Mouse (Mus musculus): Measurements from ENCODE around the gene Tdrd3. TPM values are rescaled to one million over a fixed set of nuclear protein-coding genes. Genes with fewer than 3 reads are reported as not detected.

The Tdrd3 gene
- 2.7 TPM in 1 of 2 replicates, not detected in the other for polyA plus RNA-seq (2012; ENCODE audit: insufficient read depth, low replicate concordance)

DNA sequence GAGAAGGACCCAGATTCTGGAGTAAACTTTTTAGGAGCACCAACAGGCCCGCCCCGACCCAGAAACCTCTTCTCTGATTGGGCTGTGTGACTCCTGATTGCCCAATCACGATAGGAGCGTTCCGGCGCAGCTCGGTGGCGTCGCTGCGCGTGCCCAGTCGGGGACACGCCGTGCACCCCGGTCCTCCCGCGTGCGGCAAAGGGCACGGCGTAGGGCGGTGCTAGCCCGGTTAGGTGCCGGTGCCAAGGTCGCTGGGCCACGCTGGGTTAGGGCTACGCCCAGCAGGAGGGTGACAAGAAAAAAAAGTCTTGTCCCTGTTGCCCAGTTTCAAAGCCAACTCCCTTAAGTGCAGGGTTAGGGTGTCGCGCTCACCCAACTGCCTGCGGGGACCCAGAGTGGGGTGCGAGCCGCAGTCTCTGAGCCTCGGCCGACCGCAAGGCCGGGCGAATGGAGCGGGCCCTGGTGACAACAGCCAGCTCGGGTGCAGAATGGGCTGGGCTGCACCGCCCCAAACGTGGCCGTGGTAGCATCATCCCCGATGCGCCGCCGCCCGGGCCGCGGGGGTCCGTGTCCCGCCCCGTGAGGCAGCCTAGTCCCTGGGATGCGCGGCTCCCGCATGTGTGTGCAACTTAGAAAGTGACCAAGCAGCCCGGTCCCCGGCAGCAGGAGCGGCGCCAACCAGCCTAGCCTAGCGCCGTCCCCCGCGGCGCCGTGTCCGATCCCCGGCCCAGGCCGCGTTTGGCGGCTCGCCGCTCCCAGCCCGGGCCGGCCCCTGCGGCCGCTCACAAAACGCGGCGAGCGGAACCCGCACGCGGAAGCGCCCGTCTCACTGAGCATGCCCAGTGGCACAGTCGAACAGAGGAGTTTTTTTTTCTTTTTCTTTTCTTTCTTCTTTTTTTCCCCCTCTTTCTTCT, at the start of gene Tdrd3:
TSS of gene Tdrd3 (plus strand) at position 832 of the 914 bp plus-strand sequence.
- H3K9me3 ChIP-seq, result no peaks in the 10 kb centered on the region
- no peak for TF ChIP-seq GATA1 (IDR thresholded peaks at IDR 0.05; ENCODE audit: borderline replicate concordance, low read length)
- TF ChIP-seq FLI1 (IDR thresholded peaks at IDR 0.05; ENCODE audit: low read length), result no peak
- H3K27me3 ChIP-seq (replicated peaks), result no peaks in the 10 kb centered on the region
- peaks cover 36% of the 10 kb centered on the region for H3K4me1 ChIP-seq
- H3K4me3 ChIP-seq (replicated peaks), result peak within 1 kb of the TSS; percentile 99
- peaks cover 3% of the 10 kb centered on the region for H3K36me3 ChIP-seq (replicated peaks; ENCODE audit: low read length)

DNA sequence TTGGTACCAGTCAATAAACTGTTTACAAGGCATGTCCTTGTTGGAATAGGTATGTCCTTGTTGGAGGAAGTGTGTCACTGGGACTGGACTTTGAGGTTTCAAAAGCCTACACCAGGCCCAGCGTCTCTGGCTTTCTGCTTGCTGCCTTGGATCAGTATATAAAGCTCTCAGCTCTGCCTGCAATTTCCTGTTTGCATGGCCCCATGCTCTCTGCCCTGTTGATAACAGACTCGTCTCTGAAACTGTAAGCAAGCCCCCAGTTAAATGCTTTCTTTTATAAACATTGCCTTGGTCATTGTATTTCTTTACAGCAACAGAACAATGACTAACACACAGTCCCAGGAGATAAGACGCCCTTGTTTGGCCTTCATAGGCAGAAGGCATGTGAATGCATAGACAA, 49.3 kb upstream of the Tdrd3 start:
- H3K27me3 ChIP-seq (replicated peaks), result peaks cover 3% of the 10 kb centered on the region
- no peaks in the 10 kb centered on the region; the same call in 1 of the 2 replicates for H3K4me1 ChIP-seq
- H3K36me3 ChIP-seq (replicated peaks; ENCODE audit: low read length), result no peaks in the 10 kb centered on the region
- no peak overlapping the region for H3K4me3 ChIP-seq (replicated peaks)
- TF ChIP-seq GATA1 (IDR thresholded peaks at IDR 0.05; ENCODE audit: borderline replicate concordance, low read length), result no peak
- H3K9me3 ChIP-seq, result no peaks in the 10 kb centered on the region

DNA sequence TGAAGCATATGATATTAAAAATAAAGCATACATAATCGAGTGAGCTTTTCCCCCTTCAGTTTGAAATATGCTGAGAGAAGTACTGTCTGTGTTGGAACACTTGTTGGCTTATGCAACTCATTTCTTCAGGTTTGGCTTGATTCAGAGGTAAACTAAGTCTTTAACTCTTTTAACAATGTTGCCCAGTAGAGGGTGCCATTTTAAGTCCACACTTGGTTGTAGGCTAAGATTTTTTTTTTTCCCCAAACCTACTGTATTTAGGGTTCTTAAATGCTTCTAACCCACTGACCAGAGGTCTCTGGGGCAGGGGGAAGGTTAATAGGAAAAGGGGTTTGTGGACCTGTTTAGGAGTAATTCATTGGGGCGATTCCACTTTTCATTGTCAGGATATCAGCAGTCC, 33.4 kb upstream of the Tdrd3 start:
- no peak overlapping the region for H3K4me3 ChIP-seq (replicated peaks)
- H3K9me3 ChIP-seq, result peaks cover 4% of the 10 kb centered on the region; the same call in 1 of the 2 replicates
- TF ChIP-seq GATA1 (IDR thresholded peaks at IDR 0.05; ENCODE audit: borderline replicate concordance, low read length) (no peak), FLI1 (IDR thresholded peaks at IDR 0.05; ENCODE audit: low read length) (no peak)
- no peaks in the 10 kb centered on the region for H3K4me1 ChIP-seq
- no peaks in the 10 kb centered on the region for H3K36me3 ChIP-seq (replicated peaks; ENCODE audit: low read length)
- no peaks in the 10 kb centered on the region for H3K27me3 ChIP-seq (replicated peaks)

DNA sequence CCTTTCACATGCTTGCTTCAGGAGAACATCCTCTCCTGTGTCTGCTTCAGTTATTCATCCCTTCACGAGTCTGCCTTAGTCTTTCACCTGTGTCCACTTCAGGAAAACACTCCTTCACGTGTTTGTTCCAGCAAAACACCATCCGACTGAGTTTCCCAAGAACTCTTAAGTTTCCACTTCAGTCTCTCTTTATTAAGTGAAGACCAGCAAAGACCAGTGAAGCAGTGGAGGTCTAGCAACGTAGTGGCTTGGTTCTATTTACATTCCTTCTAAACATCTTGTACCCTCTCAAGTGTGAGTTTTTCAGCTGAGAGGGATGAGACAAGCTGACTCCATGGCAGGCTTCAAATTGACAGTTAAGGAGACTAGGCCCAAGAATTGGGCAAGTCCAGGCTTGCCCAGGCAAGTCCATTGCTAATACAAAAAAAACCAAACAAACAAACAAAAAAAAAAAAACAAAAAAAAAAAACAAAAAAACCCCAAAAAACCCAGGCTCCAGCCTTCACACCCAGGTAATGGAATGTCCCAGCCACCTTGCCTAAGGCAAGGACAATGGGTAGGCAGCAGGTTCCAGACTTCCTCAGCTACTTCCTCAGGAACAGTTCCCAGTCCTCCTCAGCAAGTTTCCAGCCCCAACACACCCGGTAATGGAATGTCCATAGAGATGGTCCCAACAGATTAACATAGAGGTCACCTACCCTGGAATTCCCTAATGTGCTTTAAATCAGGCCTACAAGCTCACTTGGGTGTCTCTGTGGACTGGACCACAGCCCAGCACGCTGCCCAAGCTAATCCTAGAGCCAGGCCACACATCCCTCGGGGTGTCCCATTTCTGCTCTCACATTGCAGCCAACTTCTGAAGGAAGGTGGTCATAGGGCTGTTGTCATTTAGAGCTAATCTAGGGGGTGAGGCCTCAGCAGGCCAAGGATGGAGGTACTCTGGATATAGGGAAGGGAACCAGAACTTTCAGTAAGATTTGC, 31.9 kb upstream of the Tdrd3 start:
- Histone ChIP-seq H3K27me3 (replicated peaks) (no peaks in the 10 kb centered on the region), H3K9me3 (peaks cover 4% of the 10 kb centered on the region; the same call in 1 of the 2 replicates), H3K4me3 (replicated peaks) (no peak overlapping the region), H3K4me1 (no peaks in the 10 kb centered on the region), H3K36me3 (replicated peaks; ENCODE audit: low read length) (no peaks in the 10 kb centered on the region)
- no peak for TF ChIP-seq FLI1 (IDR thresholded peaks at IDR 0.05; ENCODE audit: low read length)
- no peak for TF ChIP-seq GATA1 (IDR thresholded peaks at IDR 0.05; ENCODE audit: borderline replicate concordance, low read length)

DNA sequence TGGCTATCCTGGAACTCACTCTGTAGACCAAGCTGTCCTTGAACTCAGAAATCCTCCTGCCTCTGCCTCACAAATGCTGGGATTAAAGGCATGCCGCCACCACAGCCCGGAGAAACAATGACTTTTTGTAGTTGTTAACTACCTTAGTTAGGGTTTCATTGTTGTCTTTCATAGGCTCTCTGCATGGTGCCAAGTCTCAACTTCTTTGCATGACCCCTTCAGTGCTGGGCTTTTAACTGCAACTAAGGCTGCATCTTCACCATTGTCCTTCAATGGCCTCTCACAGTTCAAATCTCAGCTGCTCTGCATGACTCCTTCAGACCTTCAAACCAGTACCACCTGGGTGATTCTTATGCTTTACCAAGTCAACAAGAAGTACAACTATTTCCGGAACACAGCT, 23.3 kb upstream of the Tdrd3 start:
- Histone ChIP-seq H3K4me1 (no peaks in the 10 kb centered on the region), H3K36me3 (replicated peaks; ENCODE audit: low read length) (no peaks in the 10 kb centered on the region), H3K4me3 (replicated peaks) (no peak overlapping the region), H3K9me3 (peaks cover 10% of the 10 kb centered on the region), H3K27me3 (replicated peaks) (no peaks in the 10 kb centered on the region)
- TF ChIP-seq GATA1 (IDR thresholded peaks at IDR 0.05; ENCODE audit: borderline replicate concordance, low read length) (no peak), FLI1 (IDR thresholded peaks at IDR 0.05; ENCODE audit: low read length) (no peak)

DNA sequence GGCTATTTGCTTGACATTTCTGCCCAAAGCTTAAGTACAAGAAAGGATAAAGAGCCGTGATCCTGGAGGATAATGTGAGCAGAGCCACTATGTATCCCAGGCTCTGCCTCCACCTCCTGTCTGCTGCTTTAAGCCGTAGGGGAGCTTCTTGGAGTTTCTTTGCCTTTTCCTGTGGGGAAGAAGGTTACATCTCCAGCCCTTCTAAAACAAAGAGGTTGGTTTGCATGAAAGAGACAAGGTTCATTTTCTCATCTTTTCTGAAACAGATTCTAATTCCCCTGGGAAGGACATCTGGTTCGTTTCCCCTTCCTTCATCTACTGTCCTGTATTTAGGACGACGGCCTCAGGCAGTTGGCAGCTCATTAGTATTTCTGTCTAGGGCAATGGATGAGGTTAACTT, 19.8 kb upstream of the Tdrd3 start:
- no peaks in the 10 kb centered on the region for H3K4me1 ChIP-seq
- H3K27me3 ChIP-seq (replicated peaks), result no peaks in the 10 kb centered on the region
- H3K36me3 ChIP-seq (replicated peaks; ENCODE audit: low read length), result no peaks in the 10 kb centered on the region
- H3K9me3 ChIP-seq, result peaks cover 13% of the 10 kb centered on the region
- TF ChIP-seq GATA1 (IDR thresholded peaks at IDR 0.05; ENCODE audit: borderline replicate concordance, low read length), result no peak
- no peak overlapping the region for H3K4me3 ChIP-seq (replicated peaks)

DNA sequence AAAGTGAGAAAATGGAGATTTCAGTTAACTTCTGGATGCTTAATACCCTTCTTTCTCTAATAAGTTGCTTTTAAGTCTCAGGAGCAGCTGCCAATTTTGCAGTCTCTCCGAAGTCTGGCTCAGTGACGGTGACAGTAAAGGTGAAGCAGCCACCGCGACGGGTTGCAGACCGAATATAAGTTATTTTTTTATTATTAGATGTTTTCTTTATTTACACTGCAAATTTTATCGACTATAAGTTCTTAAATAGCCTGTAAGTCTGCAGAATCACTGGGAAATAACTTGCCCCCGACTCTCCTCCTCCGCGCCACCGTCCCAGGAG, 992 bp upstream of the Tdrd3 start:
- Histone ChIP-seq H3K9me3 (no peaks in the 10 kb centered on the region), H3K27me3 (replicated peaks) (no peaks in the 10 kb centered on the region), H3K4me3 (replicated peaks) (peak overlapping the region; percentile 99), H3K4me1 (peaks cover 30% of the 10 kb centered on the region), H3K36me3 (replicated peaks; ENCODE audit: low read length) (no peaks in the 10 kb centered on the region)
- no peak for TF ChIP-seq FLI1 (IDR thresholded peaks at IDR 0.05; ENCODE audit: low read length)
- no peak for TF ChIP-seq GATA1 (IDR thresholded peaks at IDR 0.05; ENCODE audit: borderline replicate concordance, low read length)

DNA sequence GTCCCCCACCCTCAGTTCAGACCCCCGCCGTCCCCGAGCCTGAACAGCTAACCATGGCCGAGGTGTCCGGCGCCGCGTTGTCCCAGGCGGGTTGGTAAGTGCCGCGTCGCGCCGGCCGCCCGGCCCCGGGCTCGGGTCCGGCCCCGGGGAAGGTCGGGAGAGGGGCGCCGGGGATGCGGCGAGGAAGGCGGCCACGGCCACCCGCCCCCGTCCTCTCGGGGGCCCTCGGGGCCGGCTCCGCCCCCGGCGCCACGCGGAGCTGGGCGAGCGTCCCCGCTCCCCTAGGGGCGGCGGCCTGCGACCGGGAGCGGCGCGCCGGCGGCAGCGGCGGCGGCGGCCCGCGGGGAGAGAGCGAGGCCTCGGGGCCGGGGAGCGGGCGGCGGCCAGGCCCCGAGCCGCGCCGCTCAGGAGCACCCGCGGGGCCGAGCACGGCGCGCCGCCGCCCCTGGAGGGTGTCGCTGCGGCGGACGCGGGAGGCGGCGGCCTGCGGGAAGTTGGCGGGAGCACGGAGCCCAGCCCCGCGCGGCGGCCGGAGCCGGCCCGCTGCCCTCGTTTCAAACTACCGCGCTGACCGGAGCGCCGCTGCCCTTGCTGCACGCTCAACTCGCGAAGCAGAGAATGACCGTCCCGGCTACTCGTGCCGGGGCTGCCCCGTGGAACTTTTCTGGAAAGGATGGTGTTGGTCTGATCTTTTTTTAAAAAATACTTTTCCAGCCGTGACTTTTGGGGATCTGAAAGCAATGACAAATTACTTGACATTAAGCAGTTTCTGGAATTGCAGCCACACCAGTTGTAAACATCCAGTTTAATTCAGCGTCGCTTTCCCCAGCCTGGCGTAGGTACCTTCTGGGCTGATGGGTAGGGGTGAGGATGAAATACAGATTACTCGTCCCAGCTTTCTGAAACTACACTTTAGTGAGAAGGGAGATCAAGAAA, 584 bp downstream of the Tdrd3 start:
- Histone ChIP-seq H3K4me1 (peaks cover 46% of the 10 kb centered on the region), H3K27me3 (replicated peaks) (no peaks in the 10 kb centered on the region), H3K4me3 (replicated peaks) (peak overlapping the region; percentile 99), H3K36me3 (replicated peaks; ENCODE audit: low read length) (peaks cover 9% of the 10 kb centered on the region), H3K9me3 (no peaks in the 10 kb centered on the region)
- no peak for TF ChIP-seq GATA1 (IDR thresholded peaks at IDR 0.05; ENCODE audit: borderline replicate concordance, low read length)
- TF ChIP-seq FLI1 (IDR thresholded peaks at IDR 0.05; ENCODE audit: low read length), result no peak

DNA sequence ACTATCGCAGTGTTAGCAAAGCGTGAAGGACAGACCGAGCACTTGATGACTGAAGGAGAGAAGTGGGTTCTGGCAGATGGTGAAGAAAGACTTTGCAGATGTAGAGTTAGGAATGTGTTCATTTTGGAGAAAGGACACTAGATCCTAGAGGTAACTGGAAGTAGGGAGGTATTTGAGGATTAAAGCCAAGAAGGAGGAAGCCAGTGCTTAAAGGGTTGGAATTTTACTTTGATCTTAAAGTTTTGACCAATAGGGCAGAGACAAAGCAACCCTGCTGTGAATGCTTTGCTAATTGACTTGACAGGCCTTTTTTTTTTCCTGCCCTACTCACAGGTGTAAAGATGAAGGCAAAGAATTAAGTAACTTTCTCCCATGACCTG, 1.2 kb downstream of the Tdrd3 start:
- Histone ChIP-seq H3K9me3 (no peaks in the 10 kb centered on the region), H3K4me1 (peaks cover 52% of the 10 kb centered on the region), H3K27me3 (replicated peaks) (no peaks in the 10 kb centered on the region), H3K36me3 (replicated peaks; ENCODE audit: low read length) (peaks cover 9% of the 10 kb centered on the region), H3K4me3 (replicated peaks) (peak overlapping the region; percentile 99)
- TF ChIP-seq FLI1 (IDR thresholded peaks at IDR 0.05; ENCODE audit: low read length) (no peak), GATA1 (IDR thresholded peaks at IDR 0.05; ENCODE audit: borderline replicate concordance, low read length) (no peak)
